Mouse (Mus musculus): ENCODE measurements around the gene Gm16223. TPM values are rescaled to one million over a fixed set of nuclear protein-coding genes. Genes with fewer than 3 reads are reported as not detected.

Gene Gm16223
- polyA plus RNA-seq, 1 experiment from 2014 or later: not detected

GRCm38 (mm10) chr5:42198493-42198892, 130.7 kb downstream of the Gm16223 start:
- H3K4me2 ChIP-seq (ENCODE audit: low read depth, low read length): no peak overlapping the region
- no peak for ATAC-seq (replicated peaks; ENCODE audit: extremely low read depth, insufficient read depth, low FRiP score)
- H3K4me3 ChIP-seq (ENCODE audit: low read length): no peak overlapping the region
- no peaks in the 10 kb centered on the region for H3K27me3 ChIP-seq (ENCODE audit: control insufficient read depth, insufficient read depth, low read length)
- no peaks in the 10 kb centered on the region for H3K36me3 ChIP-seq (ENCODE audit: control insufficient read depth, insufficient read depth)
- 73% methylated on average over 3 of the region's 3 CpGs for WGBS
- H3K9ac ChIP-seq (ENCODE audit: low read length): no peak overlapping the region
- no peaks in the 10 kb centered on the region for H3K9me3 ChIP-seq (replicated peaks; ENCODE audit: control insufficient read depth, low read length)
- H3K4me1 ChIP-seq (ENCODE audit: control insufficient read depth, insufficient read depth, low read length): no peaks in the 10 kb centered on the region
- H3K27ac ChIP-seq (ENCODE audit: low read length): no peak overlapping the region

DNA sequence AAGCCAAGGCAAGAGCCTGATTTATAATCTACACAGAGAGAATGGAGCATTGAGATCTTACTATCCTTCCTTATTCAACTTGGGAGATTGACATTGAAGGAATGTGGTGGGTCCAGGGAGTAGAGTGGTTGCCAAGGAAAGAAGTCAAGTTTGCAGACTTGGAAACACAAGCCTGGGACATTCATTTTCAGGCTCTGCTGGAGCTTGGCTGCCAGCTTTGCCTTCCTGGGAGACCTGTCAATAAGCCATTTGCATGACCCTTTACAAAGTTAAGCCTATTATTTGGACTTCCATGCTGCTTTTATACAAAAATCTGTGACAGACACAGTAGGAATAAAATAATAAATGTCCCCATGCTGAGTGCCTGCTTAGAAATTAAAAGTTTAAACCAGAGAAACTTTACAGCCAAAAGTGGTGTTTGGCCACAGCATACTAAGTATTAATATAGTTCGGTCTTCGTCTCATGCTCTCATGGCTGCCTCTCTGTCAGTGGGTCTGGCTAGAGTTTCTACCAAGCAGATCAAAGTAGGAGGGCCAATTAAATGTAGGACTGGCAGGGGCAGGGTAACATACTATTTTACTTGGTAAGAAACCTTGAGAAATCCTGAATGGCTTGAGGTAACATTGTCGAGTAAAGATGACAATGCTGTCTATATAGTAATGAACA, 139.8 kb downstream of the Gm16223 start:
- no peak for ATAC-seq (replicated peaks; ENCODE audit: extremely low read depth, insufficient read depth, low FRiP score)
- H3K4me1 ChIP-seq (ENCODE audit: control insufficient read depth, insufficient read depth, low read length): no peaks in the 10 kb centered on the region
- H3K36me3 ChIP-seq (ENCODE audit: control insufficient read depth, insufficient read depth): no peaks in the 10 kb centered on the region
- no peaks in the 10 kb centered on the region for H3K27me3 ChIP-seq (ENCODE audit: control insufficient read depth, insufficient read depth, low read length)
- no peak overlapping the region for H3K4me2 ChIP-seq (ENCODE audit: low read depth, low read length)
- 84% methylated on average over 3 of the region's 3 CpGs for WGBS
- no peaks in the 10 kb centered on the region for H3K9me3 ChIP-seq (replicated peaks; ENCODE audit: control insufficient read depth, low read length)
- H3K9ac ChIP-seq (ENCODE audit: low read length): no peak overlapping the region
- H3K27ac ChIP-seq (ENCODE audit: low read length): no peak overlapping the region
- no peak overlapping the region for H3K4me3 ChIP-seq (ENCODE audit: low read length)

DNA sequence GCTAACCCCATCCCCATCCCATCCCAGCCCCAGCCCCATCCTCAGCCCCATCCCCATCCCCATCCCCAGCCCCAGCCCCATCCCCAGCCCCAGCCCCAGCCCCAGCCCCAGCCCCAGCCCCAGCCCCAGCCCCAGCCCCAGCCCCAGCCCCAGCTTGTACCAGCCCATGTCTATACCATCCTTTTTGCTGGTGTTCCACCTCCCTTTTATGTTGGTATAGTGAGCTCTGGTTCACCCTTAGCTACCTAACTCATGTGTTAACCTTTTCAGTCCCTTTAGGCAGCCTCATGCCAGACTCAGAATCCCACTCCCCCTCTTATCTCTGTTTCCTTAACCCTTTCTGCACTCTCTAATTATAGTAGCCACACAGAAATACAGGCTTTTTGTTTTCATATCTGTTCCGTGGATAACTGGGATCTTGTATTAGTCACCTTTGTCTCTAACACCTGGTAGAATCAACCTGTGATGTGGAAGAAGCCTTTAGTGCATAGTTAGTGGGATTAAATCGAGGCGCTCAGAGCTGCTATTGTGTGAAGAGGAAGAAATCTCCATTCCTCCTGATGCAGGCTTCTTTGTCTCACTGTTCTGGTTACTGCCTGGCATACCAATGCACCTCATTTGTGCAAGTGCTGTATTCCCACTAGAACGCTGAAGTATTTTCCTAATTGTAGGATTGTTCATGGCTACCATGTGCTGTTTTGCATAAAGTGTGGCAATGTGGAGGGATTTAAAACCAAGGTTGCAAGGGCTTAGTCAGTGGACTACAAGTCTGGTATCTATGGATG, 144.0 kb downstream of the Gm16223 start:
- H3K27ac ChIP-seq (ENCODE audit: low read length): no peak overlapping the region
- no peak for ATAC-seq (replicated peaks; ENCODE audit: extremely low read depth, insufficient read depth, low FRiP score)
- no peak overlapping the region for H3K9ac ChIP-seq (ENCODE audit: low read length)
- no peaks in the 10 kb centered on the region for H3K4me1 ChIP-seq (ENCODE audit: control insufficient read depth, insufficient read depth, low read length)
- 59% methylated on average over 4 of the region's 4 CpGs for WGBS
- H3K4me2 ChIP-seq (ENCODE audit: low read depth, low read length): no peak overlapping the region
- H3K4me3 ChIP-seq (ENCODE audit: low read length): no peak overlapping the region
- no peaks in the 10 kb centered on the region for H3K9me3 ChIP-seq (replicated peaks; ENCODE audit: control insufficient read depth, low read length)
- H3K27me3 ChIP-seq (ENCODE audit: control insufficient read depth, insufficient read depth, low read length): no peaks in the 10 kb centered on the region
- H3K36me3 ChIP-seq (ENCODE audit: control insufficient read depth, insufficient read depth): no peaks in the 10 kb centered on the region

- Histone ChIP-seq H3K27me3 (ENCODE audit: control insufficient read depth, insufficient read depth, low read length) (no peaks in the 10 kb centered on the region), H3K9me3 (replicated peaks; ENCODE audit: control insufficient read depth, low read length) (no peaks in the 10 kb centered on the region), H3K27ac (ENCODE audit: low read length) (no peak overlapping the region), H3K4me3 (ENCODE audit: low read length) (no peak overlapping the region), H3K9ac (ENCODE audit: low read length) (no peak overlapping the region), H3K4me2 (ENCODE audit: low read depth, low read length) (no peak overlapping the region), H3K36me3 (ENCODE audit: control insufficient read depth, insufficient read depth) (no peaks in the 10 kb centered on the region), H3K4me1 (ENCODE audit: control insufficient read depth, insufficient read depth, low read length) (no peaks in the 10 kb centered on the region)
- no peak for ATAC-seq (replicated peaks; ENCODE audit: extremely low read depth, insufficient read depth, low FRiP score)
- WGBS: 72% methylated on average over 4 of the region's 4 CpGs
These were observed 144.6 kb downstream of the Gm16223 start for GRCm38 (mm10) chr5:42212353-42212752.

- H3K36me3 ChIP-seq (ENCODE audit: control insufficient read depth, insufficient read depth): no peaks in the 10 kb centered on the region
- 92% methylated on average over 1 of the region's 1 CpGs for WGBS
- no peak overlapping the region for H3K27ac ChIP-seq (ENCODE audit: low read length)
- H3K4me3 ChIP-seq (ENCODE audit: low read length): no peak overlapping the region
- no peak for ATAC-seq (replicated peaks; ENCODE audit: extremely low read depth, insufficient read depth, low FRiP score)
- H3K27me3 ChIP-seq (ENCODE audit: control insufficient read depth, insufficient read depth, low read length): no peaks in the 10 kb centered on the region
- no peak overlapping the region for H3K9ac ChIP-seq (ENCODE audit: low read length)
- no peaks in the 10 kb centered on the region for H3K9me3 ChIP-seq (replicated peaks; ENCODE audit: control insufficient read depth, low read length)
- H3K4me1 ChIP-seq (ENCODE audit: control insufficient read depth, insufficient read depth, low read length): no peaks in the 10 kb centered on the region
- H3K4me2 ChIP-seq (ENCODE audit: low read depth, low read length): no peak overlapping the region
These were observed 157.1 kb downstream of the Gm16223 start for GRCm38 (mm10) chr5:42224840-42225239.

- H3K27ac ChIP-seq (ENCODE audit: low read length): no peak overlapping the region
- no peak overlapping the region for H3K4me3 ChIP-seq (ENCODE audit: low read length)
- no peaks in the 10 kb centered on the region for H3K36me3 ChIP-seq (ENCODE audit: control insufficient read depth, insufficient read depth)
- no peak overlapping the region for H3K9ac ChIP-seq (ENCODE audit: low read length)
- ATAC-seq (replicated peaks; ENCODE audit: extremely low read depth, insufficient read depth, low FRiP score): no peak
- H3K9me3 ChIP-seq (replicated peaks; ENCODE audit: control insufficient read depth, low read length): no peaks in the 10 kb centered on the region
- 54% methylated on average over 2 of the region's 2 CpGs for WGBS
- no peak overlapping the region for H3K4me2 ChIP-seq (ENCODE audit: low read depth, low read length)
- no peaks in the 10 kb centered on the region for H3K27me3 ChIP-seq (ENCODE audit: control insufficient read depth, insufficient read depth, low read length)
- no peaks in the 10 kb centered on the region for H3K4me1 ChIP-seq (ENCODE audit: control insufficient read depth, insufficient read depth, low read length)
These were observed 160.9 kb downstream of the Gm16223 start for GRCm38 (mm10) chr5:42228631-42229030.

GRCm38 (mm10) chr5:42239291-42239690, 171.5 kb downstream of the Gm16223 start:
- Histone ChIP-seq H3K27me3 (ENCODE audit: control insufficient read depth, insufficient read depth, low read length) (no peaks in the 10 kb centered on the region), H3K9ac (ENCODE audit: low read length) (no peak overlapping the region), H3K4me1 (ENCODE audit: control insufficient read depth, insufficient read depth, low read length) (no peaks in the 10 kb centered on the region), H3K9me3 (replicated peaks; ENCODE audit: control insufficient read depth, low read length) (no peaks in the 10 kb centered on the region), H3K4me3 (ENCODE audit: low read length) (no peak overlapping the region), H3K27ac (ENCODE audit: low read length) (no peak overlapping the region), H3K36me3 (ENCODE audit: control insufficient read depth, insufficient read depth) (no peaks in the 10 kb centered on the region), H3K4me2 (ENCODE audit: low read depth, low read length) (no peak overlapping the region)
- no peak for ATAC-seq (replicated peaks; ENCODE audit: extremely low read depth, insufficient read depth, low FRiP score)
- 77% methylated on average over 5 of the region's 5 CpGs for WGBS

DNA sequence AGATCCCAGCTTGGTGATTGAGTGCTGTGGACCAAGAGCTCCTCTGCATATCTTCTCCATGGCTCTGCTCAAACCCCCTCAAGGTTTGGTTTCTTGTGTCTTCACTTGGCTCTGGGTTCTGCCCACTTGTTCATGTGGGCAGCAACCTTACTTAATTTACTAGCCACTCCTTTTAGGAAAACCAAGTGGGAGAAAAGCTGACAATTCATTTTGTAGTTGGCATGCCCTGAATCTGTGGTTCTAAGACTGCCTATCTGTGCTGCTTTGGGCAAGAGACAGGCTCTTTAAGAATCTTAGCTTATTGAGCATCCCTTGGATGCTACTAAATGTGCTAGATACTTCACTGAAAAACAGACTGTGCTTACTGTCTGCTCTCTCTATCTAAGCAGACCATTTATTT, 172.0 kb downstream of the Gm16223 start:
- H3K27me3 ChIP-seq (ENCODE audit: control insufficient read depth, insufficient read depth, low read length): no peaks in the 10 kb centered on the region
- no peak overlapping the region for H3K4me2 ChIP-seq (ENCODE audit: low read depth, low read length)
- H3K27ac ChIP-seq (ENCODE audit: low read length): no peak overlapping the region
- no peaks in the 10 kb centered on the region for H3K4me1 ChIP-seq (ENCODE audit: control insufficient read depth, insufficient read depth, low read length)
- no peaks in the 10 kb centered on the region for H3K9me3 ChIP-seq (replicated peaks; ENCODE audit: control insufficient read depth, low read length)
- no peak overlapping the region for H3K4me3 ChIP-seq (ENCODE audit: low read length)
- no peak overlapping the region for H3K9ac ChIP-seq (ENCODE audit: low read length)
- ATAC-seq (replicated peaks; ENCODE audit: extremely low read depth, insufficient read depth, low FRiP score): no peak
- H3K36me3 ChIP-seq (ENCODE audit: control insufficient read depth, insufficient read depth): no peaks in the 10 kb centered on the region

DNA sequence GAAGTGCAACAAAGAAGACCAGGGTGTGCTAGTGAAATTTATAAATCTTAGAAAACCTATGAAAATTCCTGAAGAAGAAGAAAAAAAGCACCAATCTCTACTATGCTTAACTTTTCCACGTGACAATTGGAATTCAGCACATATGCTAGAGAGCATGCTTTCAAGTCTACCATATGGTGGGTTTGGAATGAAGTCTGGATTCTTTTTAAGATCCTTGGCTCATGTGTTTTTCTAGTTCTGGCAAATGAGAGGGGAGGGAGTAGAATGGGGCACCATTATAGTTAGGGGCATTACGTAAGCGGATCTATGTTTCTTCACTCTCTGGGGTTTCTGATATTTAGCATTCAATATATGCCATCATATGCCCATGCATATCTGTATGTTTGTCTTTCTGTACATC, 182.6 kb downstream of the Gm16223 start:
- Histone ChIP-seq H3K9ac (ENCODE audit: low read length) (no peak overlapping the region), H3K4me1 (ENCODE audit: control insufficient read depth, insufficient read depth, low read length) (no peaks in the 10 kb centered on the region), H3K27me3 (ENCODE audit: control insufficient read depth, insufficient read depth, low read length) (no peaks in the 10 kb centered on the region), H3K4me2 (ENCODE audit: low read depth, low read length) (no peak overlapping the region), H3K27ac (ENCODE audit: low read length) (no peak overlapping the region), H3K36me3 (ENCODE audit: control insufficient read depth, insufficient read depth) (no peaks in the 10 kb centered on the region), H3K4me3 (ENCODE audit: low read length) (no peak overlapping the region), H3K9me3 (replicated peaks; ENCODE audit: control insufficient read depth, low read length) (no peaks in the 10 kb centered on the region)
- WGBS: 86% methylated on average over 3 of the region's 3 CpGs
- no peak for ATAC-seq (replicated peaks; ENCODE audit: extremely low read depth, insufficient read depth, low FRiP score)
